Mouse (Mus musculus) ovary, adult 18-20 months (tissue): Measurements from ENCODE around the gene Zfp160.
A peak's percentile ranks its signal among the peaks of the same experiment; 100 is the strongest.
"Not testable (repeated sequence)": the region's sequence is repeated elsewhere in the genome, so short reads cannot be mapped to it uniquely, and the experiment has no call there.

Experiments
- DNase-seq: peaks from one replicate; pipeline ENCODE4 v3.0.0; 2022; ENCODE audit warnings: low spot score, mixed read lengths

Zfp160 gene

GRCm38 (mm10) chr17:21008382-21009331 lies at the start of gene Zfp160:
Gene Zfp160, plus strand, starts transcription at chr17:21008903.
- DNase-seq = peak; percentile 79

- DNase-seq = no peak
Observed at GRCm38 (mm10) chr17:20960386-20960785, 48.3 kb upstream of the Zfp160 start.

- DNase-seq = no peak
Observed at GRCm38 (mm10) chr17:20965421-20965820, 43.3 kb upstream of the Zfp160 start.

- no peak for DNase-seq
Observed at GRCm38 (mm10) chr17:20966681-20967080, 42.0 kb upstream of the Zfp160 start.

- DNase-seq = no peak
Observed at GRCm38 (mm10) chr17:20993716-20994115, 15.0 kb upstream of the Zfp160 start.

- no peak for DNase-seq
Observed at GRCm38 (mm10) chr17:20996364-20996763, 12.3 kb upstream of the Zfp160 start, which contains the start of gene Vmn1r233. Gene Vmn1r233, minus strand, starts transcription at chr17:20996464.

GRCm38 (mm10) chr17:21009726-21010125 lies 1.0 kb downstream of the Zfp160 start:
- no peak for DNase-seq

GRCm38 (mm10) chr17:21018410-21019080 lies 9.8 kb downstream of the Zfp160 start:
- no peak for DNase-seq

- DNase-seq = not testable (repeated sequence)
Observed at GRCm38 (mm10) chr17:21048020-21048419, 39.3 kb downstream of the Zfp160 start.

- DNase-seq = no peak
Observed at GRCm38 (mm10) chr17:21050901-21051300, 42.2 kb downstream of the Zfp160 start.

- not testable (repeated sequence) for DNase-seq
Observed at GRCm38 (mm10) chr17:21051341-21051740, 42.6 kb downstream of the Zfp160 start.

- not testable (repeated sequence) for DNase-seq
Observed at GRCm38 (mm10) chr17:21051919-21052318, 43.2 kb downstream of the Zfp160 start.

GRCm38 (mm10) chr17:21053267-21053666 lies 44.6 kb downstream of the Zfp160 start:
- DNase-seq = no peak

- DNase-seq = not testable (repeated sequence)
Observed at GRCm38 (mm10) chr17:21055111-21055510, 46.4 kb downstream of the Zfp160 start.

GRCm38 (mm10) chr17:21065501-21065900 lies 56.8 kb downstream of the Zfp160 start:
- no peak for DNase-seq

GRCm38 (mm10) chr17:21067036-21067435 lies 58.3 kb downstream of the Zfp160 start:
- no peak for DNase-seq

- DNase-seq = not testable (repeated sequence)
Observed at GRCm38 (mm10) chr17:21069443-21069842, 60.7 kb downstream of the Zfp160 start.

- not testable (repeated sequence) for DNase-seq
Observed at GRCm38 (mm10) chr17:21070971-21071370, 62.3 kb downstream of the Zfp160 start.
